Mouse (Mus musculus) megakaryocyte, embryonic 14.5 days (primary cell): ENCODE measurements around the gene Omp.

Experiments used
- FLI1 ChIP-seq: IDR thresholded peaks from 2 replicates; pipeline ENCODE4 v1.6.1; 2012; ENCODE audit warnings: low read length, inconsistent platforms, mixed read lengths
- GATA1 ChIP-seq: IDR thresholded peaks from 3 replicates; pipeline ENCODE4 v1.6.1; 2012; ENCODE audit warnings: mixed read lengths, low read length, inconsistent platforms, borderline replicate concordance

DNA sequence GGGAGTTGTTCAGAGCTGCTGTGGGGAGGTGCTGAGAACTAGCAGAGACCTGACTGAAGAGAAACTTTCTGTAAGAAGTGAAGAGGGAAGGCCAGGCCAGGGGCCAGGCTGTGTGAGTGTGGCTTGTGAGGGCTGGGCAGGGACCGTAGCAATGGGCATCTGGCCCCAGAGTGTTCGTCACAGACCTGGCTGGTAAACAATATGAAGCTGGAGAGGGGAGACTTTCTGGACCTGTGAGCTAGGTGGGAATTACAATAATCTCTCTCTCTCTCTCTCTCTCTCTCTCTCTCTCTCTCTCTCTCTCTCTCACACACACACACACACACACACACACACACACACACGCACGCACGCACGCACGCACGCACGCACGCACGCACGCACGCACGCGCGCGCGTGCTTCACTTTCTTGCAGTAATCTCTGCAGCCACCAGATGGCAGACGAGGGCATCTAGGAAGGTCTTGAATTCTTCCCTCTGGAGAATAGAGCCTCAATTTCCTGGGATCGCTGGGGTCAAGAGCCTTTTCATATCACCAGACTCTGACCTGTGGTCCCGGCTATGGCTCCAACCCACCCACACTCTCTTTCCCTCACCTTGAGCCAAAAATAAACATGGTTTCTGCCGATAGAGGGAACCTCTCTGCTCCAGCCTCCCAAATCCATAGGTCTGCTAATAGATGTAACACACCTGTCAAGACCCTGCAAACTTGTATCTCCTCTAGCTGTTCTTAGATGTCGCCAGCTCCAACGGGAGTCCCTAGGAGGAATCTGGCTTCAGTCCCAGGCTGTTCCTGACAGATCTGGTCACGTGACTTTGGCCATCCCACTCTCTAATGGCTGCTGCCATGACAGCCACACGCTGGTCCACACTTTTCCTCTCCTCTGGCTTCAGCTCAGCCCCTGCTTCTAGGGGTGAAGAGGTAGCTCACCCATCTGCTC lies 42.0 kb downstream of the Omp start:
- TF ChIP-seq GATA1: no peak
- no peak for TF ChIP-seq FLI1
